Mouse (Mus musculus) midbrain, embryonic 14.5 days (tissue): ENCODE data around the gene Tbc1d15. TPM values are rescaled to one million over a fixed set of nuclear protein-coding genes. Genes with fewer than 3 reads are reported as not detected.

Experiments used
- ATAC-seq: fragments of 200-750 bp; cut with Nextera tagmentation; 2 replicates; pipeline ENCODE4 v1.8.0; 2017; ENCODE audit warnings: moderate number of reproducible peaks, moderate library complexity; ENCODE audit not compliant: low FRiP score, low TSS enrichment
- DNase-seq: peaks from one replicate; pipeline ENCODE4 v3.0.0-alpha.2; 2015
- H3K27ac ChIP-seq: fragments of 300-500 bp; sonication (generic); replicated peaks from 2 replicates; pipeline ENCODE4 v1.5.1; 2014; ENCODE audit warnings: mild to moderate bottlenecking, low read depth, low read length, moderate library complexity
- H3K27me3 ChIP-seq: fragments of 300-500 bp; sonication (generic); 2 replicates; pipeline ENCODE4 v1.6.1; 2014; ENCODE audit warnings: low read length, control low read depth, mixed read lengths; ENCODE audit not compliant: control insufficient read depth, insufficient read depth
- H3K36me3 ChIP-seq: fragments of 300-500 bp; sonication (generic); 2 replicates; pipeline ENCODE4 v1.6.1; 2014; ENCODE audit warnings: low read length, control low read depth; ENCODE audit not compliant: control insufficient read depth, insufficient read depth
- H3K4me1 ChIP-seq: fragments of 300-500 bp; sonication (generic); 2 replicates; pipeline ENCODE4 v1.6.1; 2014; ENCODE audit warnings: mild to moderate bottlenecking, antibody characterized with exemption, low read length, control low read depth; ENCODE audit not compliant: control insufficient read depth, insufficient read depth
- H3K4me2 ChIP-seq: fragments of 300-500 bp; sonication (generic); 2 replicates; pipeline ENCODE4 v1.6.1; 2014; ENCODE audit warnings: mild to moderate bottlenecking, low read length, moderate library complexity
- H3K4me3 ChIP-seq: fragments of 300-500 bp; sonication (generic); replicated peaks from 2 replicates; pipeline ENCODE4 v1.5.1; 2014; ENCODE audit warnings: low read depth, low read length
- H3K9ac ChIP-seq: fragments of 300-500 bp; sonication (generic); replicated peaks from 2 replicates; pipeline ENCODE4 v1.6.1; 2014; ENCODE audit warnings: mild to moderate bottlenecking, low read length, moderate library complexity
- H3K9me3 ChIP-seq: fragments of 300-500 bp; sonication (generic); 2 replicates; pipeline ENCODE4 v1.6.1; 2016; ENCODE audit warnings: low read length, control low read depth, mixed read lengths; ENCODE audit not compliant: control insufficient read depth
- WGBS: fragments of 180-500 bp; shearing (Covaris S2); extraction: QIAGEN DNeasy Blood & Tissue Kit; methylation state at CpG from one replicate; pipeline ENCODE4 v1.1.7; 2014; 5-methylcytosine and 5-hydroxymethylcytosine counted together
- polyA plus RNA-seq: library from polyadenylated mRNA; unstranded; fragments of >200 nt; fragmentation: Nextera tagmentation; extraction: Ambion mirVana; gene quantifications from 2 replicates; pipeline ENCODE4 v1.2.1, GENCODE M21; 2014

Gene Tbc1d15
- polyA plus RNA-seq, 1 experiment from 2014 or later = 49.4 TPM

- no peaks in the 10 kb centered on the region for H3K27me3 ChIP-seq
- no peaks in the 10 kb centered on the region for H3K36me3 ChIP-seq
- H3K9me3 ChIP-seq = no peaks in the 10 kb centered on the region
- H3K4me1 ChIP-seq = no peaks in the 10 kb centered on the region
- no peak for ATAC-seq
- no peak overlapping the region for H3K27ac ChIP-seq
- no peak overlapping the region for H3K4me2 ChIP-seq
- WGBS = 64% methylated on average over 5 of the region's 5 CpGs
- DNase-seq = no peak
- no peak overlapping the region for H3K9ac ChIP-seq
- H3K4me3 ChIP-seq = no peak overlapping the region
Observed at GRCm38 (mm10) chr10:115160289-115160688, 91.0 kb downstream of the Tbc1d15 start.

Other genes starting within 250 kb of the Tbc1d15 start
- gene Tph2, start 66.4 kb downstream of the Tbc1d15 start, polyA plus RNA-seq = 6.9 and 8.5 TPM in 2 replicates
- gene Rab21, start 64.1 kb upstream of the Tbc1d15 start, polyA plus RNA-seq = 12.8 and 14.0 TPM in 2 replicates
- gene Tmem19, start 111.0 kb upstream of the Tbc1d15 start, polyA plus RNA-seq = 32.5 and 43.3 TPM in 2 replicates
- 24.5 and 27.3 TPM in 2 replicates for gene Thap2, start 133.0 kb upstream of the Tbc1d15 start, polyA plus RNA-seq
- gene Zfc3h1, start 133.5 kb upstream of the Tbc1d15 start, polyA plus RNA-seq = 25.4 and 28.6 TPM in 2 replicates